Mouse (Mus musculus) G1E (cell line): Measurements from ENCODE around the gene Ubr4. TPM values are rescaled to one million over a fixed set of nuclear protein-coding genes. Genes with fewer than 3 reads are reported as not detected.
"Not testable (repeated sequence)": the region's sequence is repeated elsewhere in the genome, so short reads cannot be mapped to it uniquely, and the experiment has no call there.

Experiments
- ATAC-seq: 2 replicates; pipeline ENCODE4 v1.8.0; 2016; ENCODE audit warnings: mild to moderate bottlenecking; ENCODE audit not compliant: insufficient number of reproducible peaks, poor library complexity, low FRiP score, severe bottlenecking; ENCODE audit errors: extremely low read depth
- DNase-seq: peaks from one replicate; pipeline ENCODE4 v3.0.0; 2012; ENCODE audit warnings: low spot score
- H3K27me3 ChIP-seq: 2 replicates; pipeline ENCODE4 v1.6.1; 2012; ENCODE audit warnings: mild to moderate bottlenecking, low read length, inconsistent platforms; ENCODE audit not compliant: insufficient read depth
- H3K36me3 ChIP-seq: replicated peaks from 2 replicates; pipeline ENCODE3; 2012; ENCODE audit warnings: mild to moderate bottlenecking, inconsistent platforms
- H3K4me1 ChIP-seq: 2 replicates; pipeline ENCODE4 v1.6.1; 2012; ENCODE audit warnings: low read depth, low read length, inconsistent platforms, mixed read lengths; ENCODE audit not compliant: insufficient read depth
- H3K4me3 ChIP-seq: 2 replicates; pipeline ENCODE4 v1.5.1; 2012; ENCODE audit warnings: low read depth, mild to moderate bottlenecking, inconsistent platforms, low read length, moderate library complexity, mixed read lengths
- H3K9me3 ChIP-seq: replicated peaks from 2 replicates; pipeline ENCODE4 v1.6.1; 2012; ENCODE audit warnings: inconsistent platforms
- CTCF ChIP-seq: IDR thresholded peaks from 2 replicates; pipeline ENCODE4 v1.5.1; 2012; ENCODE audit warnings: low read depth, low read length, inconsistent platforms, mixed read lengths
- GATA1 ChIP-seq: IDR thresholded peaks from 2 replicates; pipeline ENCODE4 v1.6.1; 2012; ENCODE audit warnings: borderline replicate concordance, low read length, inconsistent platforms, mixed read lengths
- GATA2 ChIP-seq: IDR thresholded peaks from 2 replicates; pipeline ENCODE4 v1.6.1; 2012; ENCODE audit warnings: low read depth, low read length, inconsistent platforms, borderline replicate concordance
- POLR2AphosphoS5 ChIP-seq: IDR thresholded peaks from 2 replicates; pipeline ENCODE4 v1.6.1; 2012; ENCODE audit warnings: low read depth, low read length, inconsistent platforms; ENCODE audit not compliant: insufficient replicate concordance
- TAL1 ChIP-seq: conservative IDR thresholded peaks from 2 replicates; pipeline ENCODE4 v1.6.1; 2012; ENCODE audit warnings: low read depth, low read length, inconsistent platforms, mixed read lengths
- polyA plus RNA-seq: library from polyadenylated mRNA; stranded (reverse); fragments of >175 nt; gene quantifications from 2 replicates; pipeline ENCODE4 v1.2.3, GENCODE M21; 2012
- total RNA-seq, 2 experiments: library from RNA; stranded (forward) in 1 of 2; stranded (reverse) in 1 of 2; fragments of 200-1000 nt in 1 of 2; fragments of >200 nt in 1 of 2; fragmentation: Nextera tagmentation in 1 of 2; gene quantifications; 2 replicates each; pipeline ENCODE4 v1.2.3; 2014 to 2017

Ubr4 gene
- total and polyA plus RNA-seq, 3 experiments, result 62.2 to 393 (median 132) TPM

- Histone ChIP-seq H3K4me1 (no peaks in the 10 kb centered on the region), H3K27me3 (peaks cover 12% of the 10 kb centered on the region), H3K36me3 (no peaks in the 10 kb centered on the region), H3K4me3 (no peak overlapping the region), H3K9me3 (peaks cover 8% of the 10 kb centered on the region)
- ATAC-seq (no peak), DNase-seq (no peak)
- no peak for TF ChIP-seq GATA1
- no peak for TF ChIP-seq POLR2AphosphoS5
- TF ChIP-seq CTCF, result no peak
- no peak for TF ChIP-seq TAL1
- TF ChIP-seq GATA2, result no peak
Observed at GRCm38 (mm10) chr4:139506727-139507126, 154.3 kb downstream of the Ubr4 start.

GRCm38 (mm10) chr4:139509069-139509468, 156.7 kb downstream of the Ubr4 start:
- ATAC-seq (no peak), DNase-seq (no peak)
- TF ChIP-seq GATA2 (no peak), GATA1 (no peak), TAL1 (no peak), CTCF (no peak), POLR2AphosphoS5 (no peak)
- H3K4me1 ChIP-seq, result no peaks in the 10 kb centered on the region
- peaks cover 18% of the 10 kb centered on the region for H3K27me3 ChIP-seq
- H3K36me3 ChIP-seq, result no peaks in the 10 kb centered on the region
- H3K9me3 ChIP-seq, result peaks cover 8% of the 10 kb centered on the region
- no peak overlapping the region for H3K4me3 ChIP-seq

GRCm38 (mm10) chr4:139511557-139511956, 159.1 kb downstream of the Ubr4 start:
- H3K27me3 ChIP-seq, result peaks cover 20% of the 10 kb centered on the region
- H3K4me3 ChIP-seq, result no peak overlapping the region
- no peak for ATAC-seq
- no peak for DNase-seq
- H3K4me1 ChIP-seq, result no peaks in the 10 kb centered on the region
- no peaks in the 10 kb centered on the region for H3K36me3 ChIP-seq
- no peaks in the 10 kb centered on the region for H3K9me3 ChIP-seq
- TF ChIP-seq GATA2, result no peak

- ATAC-seq (no peak), DNase-seq (no peak)
- H3K4me1 ChIP-seq, result no peaks in the 10 kb centered on the region
- no peak overlapping the region for H3K4me3 ChIP-seq
- H3K27me3 ChIP-seq, result peaks cover 20% of the 10 kb centered on the region
- no peaks in the 10 kb centered on the region for H3K9me3 ChIP-seq
- no peak for TF ChIP-seq TAL1
- no peak for TF ChIP-seq GATA2
- no peak for TF ChIP-seq CTCF
- no peak for TF ChIP-seq GATA1
- no peak for TF ChIP-seq POLR2AphosphoS5
- H3K36me3 ChIP-seq, result no peaks in the 10 kb centered on the region
Observed at GRCm38 (mm10) chr4:139512985-139513384, 160.6 kb downstream of the Ubr4 start.

GRCm38 (mm10) chr4:139519221-139519620, 166.8 kb downstream of the Ubr4 start:
- H3K36me3 ChIP-seq, result no peaks in the 10 kb centered on the region
- no peaks in the 10 kb centered on the region for H3K4me1 ChIP-seq
- H3K27me3 ChIP-seq, result peaks cover 10% of the 10 kb centered on the region; the same call in 1 of the 2 replicates
- DNase-seq (no peak), ATAC-seq (no peak)
- no peak overlapping the region for H3K4me3 ChIP-seq
- no peak for TF ChIP-seq GATA1
- no peak for TF ChIP-seq GATA2
- no peaks in the 10 kb centered on the region for H3K9me3 ChIP-seq

- H3K36me3 ChIP-seq, result no peaks in the 10 kb centered on the region
- no peaks in the 10 kb centered on the region for H3K9me3 ChIP-seq
- DNase-seq (no peak), ATAC-seq (no peak)
- TF ChIP-seq POLR2AphosphoS5, result no peak
- TF ChIP-seq GATA2, result no peak
- no peak for TF ChIP-seq GATA1
- no peak for TF ChIP-seq TAL1
- TF ChIP-seq CTCF, result no peak
- no peaks in the 10 kb centered on the region for H3K4me1 ChIP-seq
- peaks cover 15% of the 10 kb centered on the region for H3K27me3 ChIP-seq
- H3K4me3 ChIP-seq, result no peak overlapping the region
Observed at GRCm38 (mm10) chr4:139521926-139522325, 169.5 kb downstream of the Ubr4 start.

GRCm38 (mm10) chr4:139526475-139526874, 174.1 kb downstream of the Ubr4 start:
- TF ChIP-seq POLR2AphosphoS5, result no peak
- TF ChIP-seq GATA2, result no peak
- no peak for TF ChIP-seq TAL1
- no peak for TF ChIP-seq GATA1
- no peak for TF ChIP-seq CTCF
- H3K27me3 ChIP-seq, result peaks cover 6% of the 10 kb centered on the region

GRCm38 (mm10) chr4:139530248-139530647, 177.8 kb downstream of the Ubr4 start, which contains the start of gene Iffo2:
Iffo2 (plus strand) TSS chr4:139530548.
- not testable (repeated sequence) for H3K9me3 ChIP-seq, H3K4me1 ChIP-seq, H3K4me3 ChIP-seq, DNase-seq, H3K36me3 ChIP-seq, ATAC-seq, H3K27me3 ChIP-seq

More at GRCm38 (mm10) chr4:139526475-139526874, 174.1 kb downstream of the Ubr4 start:
- ATAC-seq, result no peak
- Histone ChIP-seq H3K4me3 (no peak overlapping the region), H3K9me3 (no peaks in the 10 kb centered on the region), H3K36me3 (no peaks in the 10 kb centered on the region), H3K4me1 (no peaks in the 10 kb centered on the region)
- no peak for DNase-seq
